Mouse (Mus musculus) bone marrow macrophage, adult 2 months (primary cell): ENCODE results near the gene Ddx6. TPM values are rescaled to one million over a fixed set of nuclear protein-coding genes. Genes with fewer than 3 reads are reported as not detected.

Source experiments
- H3K27ac ChIP-seq: 2 replicates; pipeline ENCODE4 v1.5.1; 2012; ENCODE audit warnings: low read depth, low read length; ENCODE audit not compliant: insufficient read depth
- H3K4me1 ChIP-seq: 2 replicates; pipeline ENCODE4 v1.6.1; 2012; ENCODE audit warnings: low read length; ENCODE audit not compliant: control insufficient read depth, insufficient read depth
- H3K4me3 ChIP-seq: 2 replicates; pipeline ENCODE4 v1.5.1; 2012; ENCODE audit warnings: mild to moderate bottlenecking, low read length, moderate library complexity; ENCODE audit not compliant: insufficient read depth
- CTCF ChIP-seq: IDR thresholded peaks from 2 replicates; pipeline ENCODE4 v1.5.1; 2012; ENCODE audit warnings: low read depth, mild to moderate bottlenecking, low read length, moderate library complexity
- POLR2A ChIP-seq: IDR thresholded peaks from 2 replicates; pipeline ENCODE4 v1.6.1; 2012; ENCODE audit warnings: mild to moderate bottlenecking, low read depth, low read length, borderline replicate concordance
- polyA plus RNA-seq: library from polyadenylated mRNA; stranded (reverse); fragments of >200 nt; gene quantifications from 2 replicates; pipeline ENCODE4 v1.2.4, GENCODE M21; 2012; ENCODE audit not compliant: missing spikeins, insufficient read depth, insufficient read length

Gene Ddx6
- polyA plus RNA-seq, 1 experiment, result 122 TPM

DNA sequence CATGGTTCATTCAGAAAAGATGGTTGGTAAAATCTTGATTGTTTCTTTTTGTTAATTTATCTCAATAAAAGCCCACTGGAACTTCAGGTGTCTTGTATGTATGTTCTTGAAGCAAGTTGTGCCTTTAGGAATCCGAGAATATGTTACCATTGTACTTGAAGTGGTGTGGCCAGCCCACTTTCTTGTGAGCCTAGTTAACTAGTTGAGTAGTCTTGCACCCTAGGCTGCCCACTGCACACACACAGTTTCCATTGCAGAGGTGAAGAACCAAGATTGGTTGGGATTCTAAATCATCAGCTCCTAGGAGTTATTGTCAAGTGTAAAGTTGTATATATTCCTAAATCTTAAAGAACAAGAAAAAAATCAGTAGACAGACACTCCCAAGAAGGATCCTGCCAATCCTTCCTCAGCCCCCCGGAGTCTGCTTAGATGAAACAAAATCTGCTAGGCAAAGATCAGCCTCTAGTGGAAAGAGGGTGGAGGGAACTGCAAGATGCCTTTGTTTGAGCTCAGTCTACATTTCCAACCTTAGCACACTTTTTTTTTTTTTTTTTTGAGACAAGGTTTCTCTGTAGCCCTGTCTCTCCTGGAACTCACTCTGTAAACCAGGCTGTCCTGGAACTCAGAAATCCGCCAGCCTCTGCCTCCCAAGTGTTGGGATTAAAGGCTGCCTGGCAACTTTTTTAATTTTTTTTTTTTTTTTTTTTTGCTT is 36.1 kb downstream of the Ddx6 start:
- peaks cover 21% of the 10 kb centered on the region for H3K4me1 ChIP-seq
- no peak overlapping the region for H3K4me3 ChIP-seq
- no peak overlapping the region for H3K27ac ChIP-seq
- TF ChIP-seq CTCF, result no peak
- TF ChIP-seq POLR2A, result no peak

DNA sequence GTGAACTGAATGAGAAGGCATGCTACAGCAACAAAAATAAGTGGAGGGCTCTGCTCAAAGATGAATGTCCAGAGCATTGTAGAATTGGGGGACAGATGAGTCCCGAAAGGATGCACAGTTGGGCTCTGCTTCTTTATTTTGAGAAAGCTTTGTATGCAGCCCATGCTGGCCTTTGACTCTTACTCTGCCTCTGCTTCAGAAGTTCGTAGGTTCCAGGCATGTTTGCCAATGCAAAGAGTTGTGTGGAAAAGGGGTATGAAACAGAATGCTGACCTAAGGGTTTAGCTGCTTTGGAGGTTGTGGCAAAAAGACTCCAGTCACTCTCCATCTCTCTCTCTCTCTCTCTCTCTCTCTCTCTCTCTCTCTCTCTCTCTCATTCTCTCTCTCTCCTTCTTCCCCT is 36.9 kb downstream of the Ddx6 start:
- no peak overlapping the region for H3K4me3 ChIP-seq
- TF ChIP-seq POLR2A (no peak), CTCF (no peak)
- H3K27ac ChIP-seq, result no peak overlapping the region
- H3K4me1 ChIP-seq, result peaks cover 26% of the 10 kb centered on the region

DNA sequence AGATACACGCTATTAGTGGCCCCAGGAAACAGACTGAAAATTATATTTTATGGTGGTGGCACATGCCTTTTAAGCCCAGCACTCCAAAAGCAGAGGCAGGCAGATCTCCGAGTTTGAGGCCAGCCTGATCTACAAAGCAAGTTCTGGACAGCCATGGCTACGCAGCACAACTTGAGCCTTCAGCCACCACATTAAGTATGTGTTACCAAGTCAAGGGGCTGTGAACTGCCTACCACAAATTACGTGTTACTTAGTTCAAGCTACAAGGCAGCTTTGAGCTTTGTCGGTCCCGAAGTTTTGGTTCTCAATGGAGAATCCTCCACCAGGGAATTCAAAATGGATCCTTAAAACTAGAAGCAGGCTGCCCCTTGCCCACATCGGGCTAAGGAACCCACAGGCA is 38.4 kb downstream of the Ddx6 start:
- H3K4me1 ChIP-seq, result peaks cover 18% of the 10 kb centered on the region
- no peak overlapping the region for H3K4me3 ChIP-seq
- no peak overlapping the region for H3K27ac ChIP-seq
- TF ChIP-seq POLR2A (no peak), CTCF (no peak)

DNA sequence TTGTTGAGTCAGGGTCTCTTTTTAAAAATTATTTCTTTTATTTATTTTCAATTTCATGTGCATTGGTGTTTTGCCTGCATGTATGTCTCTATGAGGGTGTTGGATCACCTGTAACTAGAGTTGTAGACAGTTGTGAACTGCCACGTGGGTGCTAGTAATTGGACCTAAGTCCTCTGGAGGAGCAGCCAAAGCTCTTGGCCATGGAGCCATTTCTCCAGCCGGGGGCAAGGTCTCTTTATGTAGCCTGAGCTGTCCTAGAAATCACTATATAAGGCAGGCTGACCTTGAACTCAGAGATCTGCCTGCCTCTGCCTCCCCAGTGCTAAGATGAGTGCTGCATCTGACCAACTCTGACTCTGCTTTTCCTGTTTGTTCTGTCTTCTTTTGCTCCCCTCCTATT is 39.5 kb downstream of the Ddx6 start:
- Histone ChIP-seq H3K27ac (no peak overlapping the region), H3K4me1 (peaks cover 18% of the 10 kb centered on the region), H3K4me3 (no peak overlapping the region)
- TF ChIP-seq CTCF (no peak), POLR2A (no peak)

DNA sequence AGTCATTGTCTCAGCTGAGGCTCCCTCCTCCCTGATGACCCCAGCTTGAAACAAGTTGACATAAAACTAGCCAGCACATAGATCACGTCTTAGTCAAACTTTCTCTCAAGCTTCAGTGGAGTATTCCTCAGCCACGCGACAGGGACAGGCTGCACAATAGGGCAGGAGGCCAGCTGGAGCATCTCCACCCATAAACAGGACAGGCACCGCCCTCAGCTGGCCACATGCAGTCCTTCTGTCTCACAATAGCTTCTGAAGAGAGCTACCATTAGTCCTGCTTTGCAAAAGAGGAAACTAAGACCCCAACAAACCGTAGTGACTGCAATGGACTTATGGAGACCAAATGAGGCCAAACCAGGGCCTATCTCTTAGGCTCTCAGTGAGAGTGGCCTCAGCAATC is 40.8 kb downstream of the Ddx6 start:
- Histone ChIP-seq H3K4me1 (peaks cover 16% of the 10 kb centered on the region), H3K27ac (peak overlapping the region; percentile 4; the same call in 1 of the 2 replicates), H3K4me3 (peak overlapping the region; percentile 23; the same call in 1 of the 2 replicates)
- TF ChIP-seq CTCF, result no peak
- no peak for TF ChIP-seq POLR2A

DNA sequence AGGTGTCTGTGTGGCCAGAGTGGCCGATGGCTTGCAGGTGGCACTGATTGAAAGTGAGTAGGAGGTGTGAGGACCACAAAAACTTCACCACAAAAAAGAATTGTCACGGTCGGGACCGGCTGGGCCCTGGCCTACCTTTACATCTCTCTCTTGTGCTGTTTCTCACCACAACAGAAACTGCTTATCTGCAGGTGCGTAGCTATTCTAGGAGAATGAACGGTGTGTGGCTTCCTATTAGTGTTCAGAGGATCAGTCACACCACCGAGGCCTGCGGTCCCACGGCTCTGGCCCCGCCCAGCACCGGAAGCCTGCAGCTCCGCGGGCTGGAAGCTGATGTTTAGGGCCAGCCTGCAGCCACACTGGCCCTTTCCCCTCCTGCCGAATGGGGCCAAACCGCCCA is 41.2 kb downstream of the Ddx6 start:
- H3K4me3 ChIP-seq, result peak overlapping the region; percentile 23; the same call in 1 of the 2 replicates
- peak overlapping the region; percentile 4; the same call in 1 of the 2 replicates for H3K27ac ChIP-seq
- TF ChIP-seq CTCF, result no peak
- no peak for TF ChIP-seq POLR2A
- H3K4me1 ChIP-seq, result peaks cover 16% of the 10 kb centered on the region

DNA sequence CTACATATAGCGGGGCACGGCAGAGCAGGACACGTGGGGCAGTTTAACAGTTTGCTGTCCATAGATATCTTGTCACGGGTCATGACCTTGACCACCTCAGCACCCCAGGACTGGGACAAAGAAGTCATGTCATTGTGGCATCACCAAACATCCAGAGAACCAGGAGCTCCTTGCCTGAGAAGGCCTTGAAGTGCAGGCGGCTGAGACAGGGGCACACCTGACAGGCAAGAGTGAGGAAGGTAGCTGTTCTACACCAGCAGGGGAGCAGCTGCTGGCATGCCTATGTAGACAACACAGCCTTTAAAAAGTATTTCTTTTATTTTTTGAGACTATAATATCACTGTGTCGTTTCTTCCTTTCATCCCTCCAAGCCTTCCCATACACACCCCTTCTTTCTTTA is 41.7 kb downstream of the Ddx6 start:
- TF ChIP-seq CTCF (no peak), POLR2A (no peak)
- Histone ChIP-seq H3K4me3 (no peak overlapping the region), H3K27ac (no peak overlapping the region), H3K4me1 (peaks cover 16% of the 10 kb centered on the region)

DNA sequence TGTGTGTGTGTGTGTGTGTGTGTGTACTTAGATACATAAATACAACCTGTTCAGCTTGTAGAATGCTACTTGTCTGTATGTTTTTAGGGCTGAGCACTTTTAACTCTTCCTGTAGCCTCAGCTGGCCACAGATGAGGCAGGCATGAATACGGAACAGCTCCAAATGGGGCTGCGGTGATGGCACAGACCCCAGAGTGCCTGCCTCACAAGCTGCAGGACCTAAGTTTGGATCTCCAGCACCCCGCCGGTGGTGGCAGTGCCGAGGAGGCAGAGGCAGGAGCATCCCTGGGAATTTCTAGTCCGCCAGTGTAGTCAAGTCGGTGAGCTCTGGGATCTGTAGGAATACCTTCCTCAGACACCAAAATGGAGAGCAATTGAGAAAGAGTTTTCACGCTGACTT is 42.3 kb downstream of the Ddx6 start:
- H3K4me1 ChIP-seq, result peaks cover 19% of the 10 kb centered on the region
- H3K27ac ChIP-seq, result no peak overlapping the region
- no peak overlapping the region for H3K4me3 ChIP-seq
- TF ChIP-seq CTCF, result no peak
- TF ChIP-seq POLR2A, result no peak

DNA sequence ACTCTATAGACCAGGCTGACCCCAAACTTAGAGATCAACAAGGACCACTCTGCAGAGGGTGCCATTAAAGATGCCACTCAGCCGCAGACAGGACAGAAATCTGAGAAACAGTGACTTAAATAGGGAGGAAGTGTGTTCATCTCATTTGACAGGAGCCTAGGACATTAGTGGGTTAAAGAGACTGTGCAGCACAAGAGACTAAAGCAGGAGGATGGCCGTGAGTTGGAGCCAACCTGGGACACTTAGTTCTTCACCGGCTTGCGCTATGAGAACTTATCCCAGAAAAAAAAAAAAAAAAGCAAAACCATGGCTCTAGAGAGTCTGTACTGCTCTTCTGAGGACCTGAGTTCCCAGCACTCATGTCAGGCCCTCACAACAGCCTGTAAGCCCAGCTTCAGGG is 43.0 kb downstream of the Ddx6 start:
- no peak overlapping the region for H3K4me3 ChIP-seq
- no peak overlapping the region for H3K27ac ChIP-seq
- no peak for TF ChIP-seq POLR2A
- no peak for TF ChIP-seq CTCF
- peaks cover 19% of the 10 kb centered on the region for H3K4me1 ChIP-seq

DNA sequence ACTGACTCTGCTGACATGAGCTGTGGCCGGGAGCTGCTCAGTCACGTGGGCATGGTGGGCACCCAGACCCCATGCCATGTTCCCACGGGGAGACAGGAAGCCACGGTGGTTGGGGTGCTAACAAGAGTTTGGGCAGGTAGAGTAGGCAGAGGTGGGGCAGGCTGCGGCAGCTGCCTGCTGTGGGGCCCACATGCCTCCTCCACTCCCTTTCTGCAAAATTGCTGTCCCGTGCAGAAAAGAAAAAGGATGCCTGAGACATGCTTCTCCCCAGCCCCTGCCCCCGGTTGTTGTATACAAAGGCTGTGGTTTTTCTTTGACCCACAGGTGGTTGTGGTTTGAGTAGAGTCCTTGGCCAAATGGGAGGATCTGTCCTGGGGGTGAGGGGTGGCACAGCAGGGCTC is 44.2 kb downstream of the Ddx6 start:
- no peak overlapping the region for H3K4me3 ChIP-seq
- H3K4me1 ChIP-seq, result peaks cover 14% of the 10 kb centered on the region
- no peak overlapping the region for H3K27ac ChIP-seq
- no peak for TF ChIP-seq POLR2A
- TF ChIP-seq CTCF, result no peak
